Mouse (Mus musculus) stomach, adult 2 months (tissue): ENCODE results near the gene Sgo2a. TPM values are rescaled to one million over a fixed set of nuclear protein-coding genes. Genes with fewer than 3 reads are reported as not detected.

Experiments
- polyA plus RNA-seq: library from polyadenylated mRNA; depleted of rRNA; stranded (reverse); fragments of >200 nt; gene quantifications from 2 replicates; pipeline ENCODE4 v1.2.3, GENCODE M21; 2012; rRNA removed

The Sgo2a gene
- 0.17 and 0.19 TPM in 2 replicates for polyA plus RNA-seq

DNA sequence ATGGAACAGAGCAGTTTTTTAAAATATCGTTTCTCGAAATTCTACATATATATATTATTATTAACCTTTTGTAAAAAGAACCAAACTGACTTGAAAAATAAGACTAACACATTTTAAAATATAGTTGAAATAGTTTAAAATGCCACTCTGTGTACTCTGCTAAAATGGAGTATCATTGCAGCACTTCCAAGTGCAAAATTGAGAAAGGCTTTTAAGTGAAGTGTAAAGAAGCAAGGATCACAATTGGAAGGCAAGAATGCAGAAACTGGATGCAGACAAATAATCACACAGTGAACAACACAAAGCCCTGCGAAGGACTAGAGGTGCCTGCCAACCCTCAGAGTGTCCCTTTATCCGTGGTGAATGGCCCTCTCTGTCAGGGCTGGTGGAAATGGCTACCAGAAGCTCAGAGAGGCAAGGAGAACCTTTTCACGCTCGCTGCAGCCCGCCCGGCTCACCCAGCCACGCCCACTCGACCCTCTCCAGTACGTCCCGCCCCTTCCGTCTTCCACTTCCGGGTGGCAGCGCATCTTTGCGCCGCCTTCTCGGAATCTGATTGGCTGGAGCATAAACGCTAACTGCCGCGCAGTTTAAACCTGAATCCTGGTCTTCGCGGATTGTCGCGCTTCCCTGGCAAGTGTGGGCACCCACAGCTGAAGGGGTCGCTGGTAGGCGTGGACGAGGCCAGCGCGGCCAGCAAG is at the start of gene Sgo2a:
Sgo2a (plus strand) TSS at position 540 of the 701 bp plus-strand sequence.

DNA sequence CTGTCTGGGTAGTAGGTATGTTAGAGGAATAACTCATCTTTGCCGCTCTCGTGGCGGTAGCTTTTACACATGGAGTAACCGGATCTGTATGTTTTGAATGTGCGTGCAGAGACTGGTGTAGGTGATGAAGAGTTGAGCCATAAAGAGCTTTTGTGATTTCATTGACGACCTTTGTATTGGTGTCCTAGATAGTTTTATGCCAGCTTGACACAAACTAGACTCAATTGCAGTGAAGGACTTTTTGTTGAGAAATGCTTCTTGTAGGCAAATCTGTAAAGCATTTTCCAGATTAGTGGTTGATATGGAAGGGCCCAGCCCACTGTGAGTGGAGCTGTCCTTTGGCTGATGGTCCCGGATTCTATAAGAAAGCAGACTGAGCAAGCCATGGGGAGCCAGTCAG is 23.1 kb downstream of the Sgo2a start, which contains the start of gene Kctd18:
Kctd18 (minus strand) TSS at position 101 of the 400 bp plus-strand sequence.

DNA sequence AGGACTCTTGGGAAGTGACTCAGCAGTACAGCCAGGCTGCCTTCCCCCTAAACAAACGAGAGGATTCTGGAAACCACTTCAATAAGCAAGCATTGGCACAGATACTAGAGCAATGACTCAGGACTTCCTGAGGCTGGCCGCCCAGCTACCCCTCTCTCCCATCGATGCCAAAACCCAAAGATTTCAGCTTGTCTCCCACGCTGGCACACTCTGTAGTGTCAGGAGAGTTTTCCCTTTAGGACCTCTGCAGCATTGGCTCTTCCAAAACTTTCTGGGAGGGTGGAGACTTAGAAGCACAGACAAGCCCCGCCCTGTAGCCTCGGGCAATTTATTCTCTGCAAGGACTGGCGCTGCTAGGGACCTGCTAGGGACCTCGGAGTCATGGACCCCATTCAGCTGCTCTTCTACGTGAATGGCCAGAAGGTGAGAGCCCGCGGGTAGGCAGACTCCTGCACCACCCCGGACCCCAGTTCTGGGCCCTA is 33.9 kb downstream of the Sgo2a start, which contains the start of gene Aox1:
Aox1 (plus strand) TSS at position 296 of the 482 bp plus-strand sequence.

Other genes starting within 250 kb of the Sgo2a start
- gene Spats2l, start 221.8 kb upstream of the Sgo2a start, polyA plus RNA-seq: 5.1 and 15.5 TPM in 2 replicates
- gene Kctd18, start 23.0 kb downstream of the Sgo2a start, polyA plus RNA-seq: 1.00 and 1.5 TPM in 2 replicates
- 0.29 and 0.90 TPM in 2 replicates for gene Aox1, start 34.0 kb downstream of the Sgo2a start, polyA plus RNA-seq
- gene Aox3, start 117.2 kb downstream of the Sgo2a start, polyA plus RNA-seq: 0.16 and 0.39 TPM in 2 replicates
- 2.2 and 3.6 TPM in 2 replicates for gene Aox4, start 214.4 kb downstream of the Sgo2a start, polyA plus RNA-seq